Mouse (Mus musculus) heart, postnatal 14 days (tissue): ENCODE measurements at regions not wholly inside any gene's neighbourhood (a gene's known extent, or its start where the extent isn't known, plus 50 kb on each side); places are given as distances from the start of the nearest gene placed in this dataset.
A peak's percentile ranks its signal among the peaks of the same experiment; 100 is the strongest.

ENCODE experiments used
- DNase-seq, 2 experiments: peaks; one replicate each; pipeline ENCODE4 v3.0.0; 2021 to 2022
- intact Hi-C: fragments of 180-260 bp; cut with DNase I; formaldehyde crosslinking; loops from one replicate; pipeline ENCODE4 v1.15.1; 2025

- no peak for DNase-seq
- intact Hi-C loops: loop anchor here (5.0 kb wide), 1 partner anchor 78 kb away; no protein-coding TSS in a partner anchor
Observed at GRCm38 (mm10) chr13:51899319-51900042, 53.0 kb downstream of the Gadd45g start.

- no peak for DNase-seq
- intact Hi-C loops: loop anchor here (5.0 kb wide), 1 partner anchor 77 kb away; no protein-coding TSS in a partner anchor
Observed at GRCm38 (mm10) chr13:51900043-51900440, 53.6 kb downstream of the Gadd45g start.

GRCm38 (mm10) chr13:51902482-51903285 lies 56.2 kb downstream of the Gadd45g start:
- intact Hi-C loops: loop anchor here (2.0 to 5.0 kb wide), 2 partner anchors 56 to 75 kb away; partner anchors contain the start of gene Gadd45g
- peak; percentile 88 to 92 for DNase-seq

GRCm38 (mm10) chr13:51903324-51903939 lies 57.0 kb downstream of the Gadd45g start:
- DNase-seq: peak; percentile 30 to 44
- intact Hi-C loops: loop anchor here (2.0 to 5.0 kb wide), 2 partner anchors 57 to 74 kb away; partner anchors contain the start of gene Gadd45g

- intact Hi-C loops: loop anchor here (5.0 kb wide), 1 partner anchor 317 kb away; no protein-coding TSS in a partner anchor
- DNase-seq: no peak
Observed at GRCm38 (mm10) chr13:51905270-51905669, 58.8 kb downstream of the Gadd45g start.

GRCm38 (mm10) chr13:51906103-51906502 lies 59.6 kb downstream of the Gadd45g start:
- intact Hi-C loops: loop anchor here (5.0 kb wide), 1 partner anchor 316 kb away; no protein-coding TSS in a partner anchor
- no peak for DNase-seq

- intact Hi-C loops: loop anchor here (5.0 kb wide), 1 partner anchor 314 kb away; no protein-coding TSS in a partner anchor
- no peak for DNase-seq
Observed at GRCm38 (mm10) chr13:51908514-51908913, 62.0 kb downstream of the Gadd45g start.

- intact Hi-C loops: no loop called here
- DNase-seq: no peak
Observed at GRCm38 (mm10) chr13:51911296-51911998, 65.0 kb downstream of the Gadd45g start.

GRCm38 (mm10) chr13:51912477-51912876 lies 66.0 kb downstream of the Gadd45g start:
- DNase-seq: no peak
- intact Hi-C loops: no loop called here

GRCm38 (mm10) chr13:51912994-51913393 lies 66.5 kb downstream of the Gadd45g start:
- no peak for DNase-seq
- intact Hi-C loops: no loop called here

GRCm38 (mm10) chr13:51916666-51917240 lies 70.3 kb downstream of the Gadd45g start:
- intact Hi-C loops: no loop called here
- DNase-seq: no peak

GRCm38 (mm10) chr13:51917658-51918057 lies 71.2 kb downstream of the Gadd45g start:
- intact Hi-C loops: no loop called here

GRCm38 (mm10) chr13:51918108-51918507 lies 71.6 kb downstream of the Gadd45g start:
- DNase-seq: no peak
- intact Hi-C loops: no loop called here

More at GRCm38 (mm10) chr13:51917658-51918057, 71.2 kb downstream of the Gadd45g start:
- DNase-seq: no peak

- intact Hi-C loops: no loop called here
- DNase-seq: no peak
Observed at GRCm38 (mm10) chr13:51918781-51919170, 72.3 kb downstream of the Gadd45g start.

- DNase-seq: no peak
- intact Hi-C loops: no loop called here
Observed at GRCm38 (mm10) chr13:51919171-51919793, 72.8 kb downstream of the Gadd45g start.

- intact Hi-C loops: no loop called here
- DNase-seq: no peak
Observed at GRCm38 (mm10) chr13:51919937-51920336, 73.5 kb downstream of the Gadd45g start.

- DNase-seq: peak; percentile 21 to 26
- intact Hi-C loops: no loop called here
Observed at GRCm38 (mm10) chr13:51920511-51921351, 74.3 kb downstream of the Gadd45g start.

- intact Hi-C loops: no loop called here
- DNase-seq: no peak
Observed at GRCm38 (mm10) chr13:51921550-51921949, 75.1 kb downstream of the Gadd45g start.
